Mouse (Mus musculus) hindbrain, embryonic 14.5 days (tissue): Measurements from ENCODE around the gene Rims1. TPM values are rescaled to one million over a fixed set of nuclear protein-coding genes. Genes with fewer than 3 reads are reported as not detected.

ENCODE experiments used
- ATAC-seq: fragments of 200-750 bp; cut with Nextera tagmentation; 2 replicates; pipeline ENCODE4 v1.8.0; 2017; ENCODE audit warnings: moderate number of reproducible peaks, mild to moderate bottlenecking, moderate TSS enrichment, moderate library complexity; ENCODE audit not compliant: low FRiP score
- DNase-seq: peaks from one replicate; pipeline ENCODE4 v3.0.0-alpha.2; 2015; ENCODE audit warnings: low spot score
- H3K27ac ChIP-seq: fragments of 300-500 bp; sonication (generic); 2 replicates; pipeline ENCODE4 v1.5.1; 2014; ENCODE audit warnings: mild to moderate bottlenecking, moderate library complexity
- H3K27me3 ChIP-seq: fragments of 300-500 bp; sonication (generic); 2 replicates; pipeline ENCODE4 v1.6.1; 2014; ENCODE audit warnings: mild to moderate bottlenecking, low read length, mixed read lengths; ENCODE audit not compliant: control insufficient read depth, insufficient read depth
- H3K36me3 ChIP-seq: fragments of 300-500 bp; sonication (generic); replicated peaks from 2 replicates; pipeline ENCODE4 v1.6.1; 2014; ENCODE audit not compliant: control insufficient read depth, insufficient read depth
- H3K4me1 ChIP-seq: fragments of 300-500 bp; sonication (generic); replicated peaks from 2 replicates; pipeline ENCODE4 v1.6.1; 2014; ENCODE audit warnings: antibody characterized with exemption, low read length, mixed read lengths; ENCODE audit not compliant: control insufficient read depth, insufficient read depth
- H3K4me2 ChIP-seq: fragments of 300-500 bp; sonication (generic); replicated peaks from 2 replicates; pipeline ENCODE4 v1.6.1; 2014; ENCODE audit warnings: mild to moderate bottlenecking, moderate library complexity
- H3K4me3 ChIP-seq: fragments of 300-500 bp; sonication (generic); replicated peaks from 2 replicates; pipeline ENCODE4 v1.5.1; 2014; ENCODE audit warnings: mild to moderate bottlenecking, low read length
- H3K9ac ChIP-seq: fragments of 300-500 bp; sonication (generic); 2 replicates; pipeline ENCODE4 v1.6.1; 2014
- H3K9me3 ChIP-seq: fragments of 300-500 bp; sonication (generic); 2 replicates; pipeline ENCODE4 v1.6.1; 2016; ENCODE audit warnings: low read length; ENCODE audit not compliant: control insufficient read depth
- WGBS: fragments of 180-500 bp; shearing (Covaris S2); extraction: QIAGEN DNeasy Blood & Tissue Kit; methylation state at CpG from one replicate; pipeline ENCODE4 v1.1.7; 2014; 5-methylcytosine and 5-hydroxymethylcytosine counted together
- polyA plus RNA-seq: library from polyadenylated mRNA; unstranded; fragments of >200 nt; fragmentation: Nextera tagmentation; extraction: Ambion mirVana; gene quantifications from 2 replicates; pipeline ENCODE4 v1.2.1, GENCODE M21; 2014

The Rims1 gene
- 23.9 and 24.5 TPM in 2 replicates for polyA plus RNA-seq

- under 1% methylated on average over 70 of the region's 76 CpGs for WGBS
- no peaks in the 10 kb centered on the region for H3K27me3 ChIP-seq
- peak; percentile 93 for ATAC-seq
Measured at GRCm38 (mm10) chr1:22805726-22806625, at the start of gene Rims1. TSS of gene Rims1 (minus strand) at chr1:22805994.

GRCm38 (mm10) chr1:22806626-22807096 lies 867 bp upstream of the Rims1 start:
- peaks cover 25% of the 10 kb centered on the region for H3K4me1 ChIP-seq
- ATAC-seq (peak; percentile 7; the same call in 1 of the 2 replicates), DNase-seq (no peak)
- WGBS: 20% methylated on average over 8 of the region's 8 CpGs
- H3K4me3 ChIP-seq: peak overlapping the region; percentile 81
- peak overlapping the region; percentile 98 for H3K9ac ChIP-seq
- H3K36me3 ChIP-seq: no peaks in the 10 kb centered on the region
- no peaks in the 10 kb centered on the region for H3K27me3 ChIP-seq
- peak overlapping the region; percentile 92 for H3K27ac ChIP-seq
- H3K4me2 ChIP-seq: peak overlapping the region; percentile 83
- no peaks in the 10 kb centered on the region for H3K9me3 ChIP-seq

More at GRCm38 (mm10) chr1:22805726-22806625, at the start of gene Rims1:
- peak within 1 kb of the TSS; percentile 81 for H3K4me3 ChIP-seq
- peak; percentile 63 for DNase-seq
- no peaks in the 10 kb centered on the region for H3K36me3 ChIP-seq
- H3K9ac ChIP-seq: peak within 1 kb of the TSS; percentile 98
- H3K9me3 ChIP-seq: no peaks in the 10 kb centered on the region
- peak within 1 kb of the TSS; percentile 83 for H3K4me2 ChIP-seq
- peaks cover 25% of the 10 kb centered on the region for H3K4me1 ChIP-seq
- H3K27ac ChIP-seq: peak within 1 kb of the TSS; percentile 92

GRCm38 (mm10) chr1:22805025-22805725 lies 619 bp downstream of the Rims1 start:
- H3K36me3 ChIP-seq: no peaks in the 10 kb centered on the region
- peak overlapping the region; percentile 92 for H3K27ac ChIP-seq
- H3K4me1 ChIP-seq: peaks cover 25% of the 10 kb centered on the region
- H3K9ac ChIP-seq: peak overlapping the region; percentile 98
- H3K9me3 ChIP-seq: no peaks in the 10 kb centered on the region
- peak overlapping the region; percentile 83 for H3K4me2 ChIP-seq
- 8% methylated on average over 11 of the region's 15 CpGs for WGBS
- DNase-seq: no peak
- peak overlapping the region; percentile 81 for H3K4me3 ChIP-seq
- ATAC-seq: peak; percentile 49
- no peaks in the 10 kb centered on the region for H3K27me3 ChIP-seq

GRCm38 (mm10) chr1:22804148-22804885 lies 1.5 kb downstream of the Rims1 start:
- H3K4me3 ChIP-seq: peak overlapping the region; percentile 81
- H3K9ac ChIP-seq: peak overlapping the region; percentile 98
- peak overlapping the region; percentile 83 for H3K4me2 ChIP-seq
- H3K4me1 ChIP-seq: peaks cover 25% of the 10 kb centered on the region
- ATAC-seq: no peak
- H3K36me3 ChIP-seq: no peaks in the 10 kb centered on the region
- H3K27me3 ChIP-seq: no peaks in the 10 kb centered on the region
- H3K9me3 ChIP-seq: no peaks in the 10 kb centered on the region
- no peak overlapping the region for H3K27ac ChIP-seq
- no peak for DNase-seq
- 85% methylated on average over 4 of the region's 4 CpGs for WGBS

- Histone ChIP-seq H3K4me3 (peak overlapping the region; percentile 81), H3K27ac (no peak overlapping the region), H3K9ac (0 out of 2 replicates have a peak overlapping the region, but pooled peaks have one; percentile 25), H3K4me2 (peak overlapping the region; percentile 83), H3K27me3 (no peaks in the 10 kb centered on the region), H3K9me3 (no peaks in the 10 kb centered on the region), H3K4me1 (peaks cover 25% of the 10 kb centered on the region), H3K36me3 (no peaks in the 10 kb centered on the region)
- ATAC-seq (no peak), DNase-seq (no peak)
- WGBS: 53% methylated on average over 2 of the region's 2 CpGs
Measured at GRCm38 (mm10) chr1:22803471-22803870, 2.3 kb downstream of the Rims1 start.

GRCm38 (mm10) chr1:22800276-22800675 lies 5.5 kb downstream of the Rims1 start:
- Histone ChIP-seq H3K4me2 (no peak overlapping the region), H3K27ac (no peak overlapping the region), H3K27me3 (no peaks in the 10 kb centered on the region), H3K36me3 (no peaks in the 10 kb centered on the region), H3K4me1 (peaks cover 25% of the 10 kb centered on the region), H3K4me3 (no peak overlapping the region), H3K9ac (no peak overlapping the region), H3K9me3 (no peaks in the 10 kb centered on the region)
- WGBS: 86% methylated on average over 5 of the region's 5 CpGs
- DNase-seq: no peak
- no peak for ATAC-seq

- H3K9me3 ChIP-seq: no peaks in the 10 kb centered on the region
- no peak for DNase-seq
- no peak overlapping the region for H3K27ac ChIP-seq
Measured at GRCm38 (mm10) chr1:22797091-22797490, 8.7 kb downstream of the Rims1 start.

GRCm38 (mm10) chr1:22789391-22789909 lies 16.3 kb downstream of the Rims1 start:
- no peak for DNase-seq
- no peak overlapping the region for H3K27ac ChIP-seq
- H3K9me3 ChIP-seq: no peaks in the 10 kb centered on the region
- no peak overlapping the region for H3K9ac ChIP-seq
- H3K36me3 ChIP-seq: no peaks in the 10 kb centered on the region
- H3K4me3 ChIP-seq: no peak overlapping the region
- H3K4me2 ChIP-seq: no peak overlapping the region
- WGBS: 27% methylated on average over 7 of the region's 7 CpGs
- peaks cover 7% of the 10 kb centered on the region; the same call in 1 of the 2 replicates for H3K4me1 ChIP-seq
- H3K27me3 ChIP-seq: no peaks in the 10 kb centered on the region
- ATAC-seq: no peak

More at GRCm38 (mm10) chr1:22797091-22797490, 8.7 kb downstream of the Rims1 start:
- H3K4me2 ChIP-seq: no peak overlapping the region
- H3K4me3 ChIP-seq: no peak overlapping the region
- no peaks in the 10 kb centered on the region for H3K27me3 ChIP-seq
- WGBS: 65% methylated on average over 5 of the region's 5 CpGs
- H3K4me1 ChIP-seq: no peaks in the 10 kb centered on the region
- no peak for ATAC-seq
- no peaks in the 10 kb centered on the region for H3K36me3 ChIP-seq
- no peak overlapping the region for H3K9ac ChIP-seq
